Mouse (Mus musculus): ENCODE measurements around the gene Trib2.

Trib2 gene

GRCm38 (mm10) chr12:15816740-15817178 lies at the start of gene Trib2:
Trib2 (minus strand) TSS chr12:15816922.
- TF ChIP-seq GATA4 (IDR thresholded peaks at IDR 0.05; ENCODE audit: insufficient replicate concordance, low read length), result peak; percentile 38; the same call in 1 of the 2 replicates

- TF ChIP-seq GATA4 (IDR thresholded peaks at IDR 0.05; ENCODE audit: insufficient replicate concordance, low read length), result no peak
These were observed 41.3 kb upstream of the Trib2 start for GRCm38 (mm10) chr12:15858005-15858404.

- no peak for TF ChIP-seq GATA4 (IDR thresholded peaks at IDR 0.05; ENCODE audit: insufficient replicate concordance, low read length)
These were observed 39.2 kb upstream of the Trib2 start for GRCm38 (mm10) chr12:15855891-15856290.

GRCm38 (mm10) chr12:15852781-15853180 lies 36.1 kb upstream of the Trib2 start:
- no peak for TF ChIP-seq GATA4 (IDR thresholded peaks at IDR 0.05; ENCODE audit: insufficient replicate concordance, low read length)

- TF ChIP-seq GATA4 (IDR thresholded peaks at IDR 0.05; ENCODE audit: insufficient replicate concordance, low read length), result no peak
These were observed 35.3 kb upstream of the Trib2 start for GRCm38 (mm10) chr12:15852031-15852430.

GRCm38 (mm10) chr12:15850441-15850895 lies 33.7 kb upstream of the Trib2 start:
- no peak for TF ChIP-seq GATA4 (IDR thresholded peaks at IDR 0.05; ENCODE audit: insufficient replicate concordance, low read length)

- TF ChIP-seq GATA4 (IDR thresholded peaks at IDR 0.05; ENCODE audit: insufficient replicate concordance, low read length), result no peak
These were observed 33.2 kb upstream of the Trib2 start for GRCm38 (mm10) chr12:15849861-15850294.

- TF ChIP-seq GATA4 (IDR thresholded peaks at IDR 0.05; ENCODE audit: insufficient replicate concordance, low read length), result no peak
These were observed 31.7 kb upstream of the Trib2 start for GRCm38 (mm10) chr12:15848391-15848790.

GRCm38 (mm10) chr12:15844701-15845100 lies 28.0 kb upstream of the Trib2 start:
- no peak for TF ChIP-seq GATA4 (IDR thresholded peaks at IDR 0.05; ENCODE audit: insufficient replicate concordance, low read length)

GRCm38 (mm10) chr12:15840864-15841557 lies 24.3 kb upstream of the Trib2 start:
- no peak for TF ChIP-seq GATA4 (IDR thresholded peaks at IDR 0.05; ENCODE audit: insufficient replicate concordance, low read length)

- no peak for TF ChIP-seq GATA4 (IDR thresholded peaks at IDR 0.05; ENCODE audit: insufficient replicate concordance, low read length)
These were observed 21.5 kb upstream of the Trib2 start for GRCm38 (mm10) chr12:15838201-15838600.

- no peak for TF ChIP-seq GATA4 (IDR thresholded peaks at IDR 0.05; ENCODE audit: insufficient replicate concordance, low read length)
These were observed 20.8 kb upstream of the Trib2 start for GRCm38 (mm10) chr12:15837566-15837965.

GRCm38 (mm10) chr12:15832674-15833052 lies 15.9 kb upstream of the Trib2 start:
- no peak for TF ChIP-seq GATA4 (IDR thresholded peaks at IDR 0.05; ENCODE audit: insufficient replicate concordance, low read length)

GRCm38 (mm10) chr12:15831941-15832673 lies 15.4 kb upstream of the Trib2 start:
- TF ChIP-seq GATA4 (IDR thresholded peaks at IDR 0.05; ENCODE audit: insufficient replicate concordance, low read length), result no peak

GRCm38 (mm10) chr12:15830750-15831149 lies 14.0 kb upstream of the Trib2 start:
- no peak for TF ChIP-seq GATA4 (IDR thresholded peaks at IDR 0.05; ENCODE audit: insufficient replicate concordance, low read length)

GRCm38 (mm10) chr12:15828815-15829398 lies 12.2 kb upstream of the Trib2 start:
- TF ChIP-seq GATA4 (IDR thresholded peaks at IDR 0.05; ENCODE audit: insufficient replicate concordance, low read length), result no peak

Measured in liver, adult (tissue).